Mouse (Mus musculus): ENCODE results near the gene Ccnl1.

DNA sequence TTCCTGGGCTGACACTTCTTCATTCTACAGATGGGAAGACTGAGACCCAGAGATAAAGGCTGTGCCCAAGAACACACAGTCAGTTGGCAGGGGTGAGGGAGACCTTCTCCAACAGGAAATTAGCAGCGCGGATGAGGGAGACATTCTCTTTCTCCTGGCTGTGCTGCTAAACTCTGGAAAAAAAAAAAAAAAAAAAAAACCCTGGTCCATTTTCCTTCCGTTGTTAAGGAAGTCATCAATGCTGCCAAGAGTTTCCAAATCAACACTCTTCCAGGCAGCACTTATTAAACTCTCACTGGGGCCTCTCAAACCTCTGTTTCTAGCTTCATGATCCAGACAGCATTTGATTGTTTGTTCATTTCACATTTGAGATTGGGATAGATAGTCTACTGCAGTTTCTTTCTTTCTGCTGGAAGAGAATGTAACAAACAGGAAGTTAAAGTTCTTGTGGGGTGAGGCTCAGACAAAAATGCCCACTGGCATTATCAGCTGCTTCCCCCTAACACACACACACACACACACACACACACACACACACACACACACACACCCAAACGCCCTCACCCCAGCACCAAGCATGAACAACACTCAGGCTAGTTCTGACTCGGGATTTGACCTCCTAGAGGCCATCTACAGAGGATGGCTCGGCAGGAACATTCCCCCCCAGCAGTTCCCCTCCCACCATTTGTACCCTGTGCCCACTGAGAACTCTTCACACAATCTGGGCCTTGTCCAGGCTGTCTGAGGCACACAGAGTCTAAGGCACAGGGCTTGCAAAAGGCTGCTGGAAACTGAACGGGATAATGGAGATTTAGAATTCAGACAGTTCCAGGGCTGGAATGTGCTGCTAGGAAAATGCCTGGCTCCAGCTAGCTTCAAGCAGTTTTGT is 52.5 kb downstream of the Ccnl1 start:
- no peak for TF ChIP-seq POLR2A (IDR thresholded peaks at IDR 0.05; ENCODE audit: insufficient read depth, low read length)
- no peak for TF ChIP-seq CTCF (IDR thresholded peaks at IDR 0.05; ENCODE audit: low read depth, low read length)
- TF ChIP-seq EP300 (IDR thresholded peaks at IDR 0.05; ENCODE audit: insufficient read depth, low read depth, low read length) = no peak
